Mouse (Mus musculus) MEL (cell line): ENCODE measurements at regions not wholly inside any gene's neighbourhood (a gene's known extent, or its start where the extent isn't known, plus 50 kb on each side); places are given as distances from the start of the nearest gene placed in this dataset.

Experiments used
- CHD1 ChIP-seq: IDR thresholded peaks from 2 replicates; pipeline ENCODE4 v1.6.1; 2012; ENCODE audit warnings: low read depth, mild to moderate bottlenecking, inconsistent platforms, low read length, improper control_type of control experiment
- CTCF ChIP-seq, 3 experiments: IDR thresholded peaks in 2 of 3; conservative IDR thresholded peaks in 1 of 3; 2 replicates each; pipeline ENCODE4 v1.5.1; 2011 to 2012; ENCODE audit warnings: low read length in 3 of 3, low read depth in 2 of 3, mild to moderate bottlenecking in 2 of 3, improper control_type of control experiment in 1 of 3, inconsistent platforms in 1 of 3, mixed read lengths in 1 of 3, moderate library complexity in 1 of 3; ENCODE audit not compliant: control insufficient read depth in 1 of 3, insufficient read depth in 1 of 3, poor library complexity in 1 of 3, severe bottlenecking in 1 of 3
- E2F4 ChIP-seq: IDR thresholded peaks from 2 replicates; pipeline ENCODE4 v1.6.1; 2011; ENCODE audit warnings: low read depth, low read length, improper control_type of control experiment, borderline replicate concordance
- KAT2A ChIP-seq: conservative IDR thresholded peaks from 2 replicates; pipeline ENCODE4 v1.6.1; 2012; ENCODE audit warnings: low read depth, low read length, improper control_type of control experiment, inconsistent platforms
- MAFK ChIP-seq: IDR thresholded peaks from 2 replicates; pipeline ENCODE4 v1.6.1; 2011; ENCODE audit warnings: low read depth, mild to moderate bottlenecking, low read length, improper control_type of control experiment, borderline replicate concordance
- POLR2A ChIP-seq, 2 experiments: IDR thresholded peaks; 2 replicates each; pipeline ENCODE4 v1.6.1; 2011 to 2012; ENCODE audit warnings: low read length in 2 of 2, mild to moderate bottlenecking in 2 of 2, control low read depth in 1 of 2, improper control_type of control experiment in 1 of 2, low read depth in 1 of 2, moderate library complexity in 1 of 2; ENCODE audit not compliant: control insufficient read depth in 1 of 2, insufficient read depth in 1 of 2, poor library complexity in 1 of 2
- SMC3 ChIP-seq: IDR thresholded peaks from 2 replicates; pipeline ENCODE4 v1.6.1; 2011; ENCODE audit warnings: low read depth, low read length, improper control_type of control experiment
- USF1 ChIP-seq: IDR thresholded peaks from 2 replicates; pipeline ENCODE4 v1.6.1; 2014; ENCODE audit warnings: low read depth, mild to moderate bottlenecking, inconsistent platforms, low read length, improper control_type of control experiment, moderate library complexity
- ZMIZ1 ChIP-seq: IDR thresholded peaks from 2 replicates; pipeline ENCODE4 v1.6.1; 2012; ENCODE audit warnings: low read depth, mild to moderate bottlenecking, inconsistent platforms, low read length, improper control_type of control experiment, moderate library complexity

DNA sequence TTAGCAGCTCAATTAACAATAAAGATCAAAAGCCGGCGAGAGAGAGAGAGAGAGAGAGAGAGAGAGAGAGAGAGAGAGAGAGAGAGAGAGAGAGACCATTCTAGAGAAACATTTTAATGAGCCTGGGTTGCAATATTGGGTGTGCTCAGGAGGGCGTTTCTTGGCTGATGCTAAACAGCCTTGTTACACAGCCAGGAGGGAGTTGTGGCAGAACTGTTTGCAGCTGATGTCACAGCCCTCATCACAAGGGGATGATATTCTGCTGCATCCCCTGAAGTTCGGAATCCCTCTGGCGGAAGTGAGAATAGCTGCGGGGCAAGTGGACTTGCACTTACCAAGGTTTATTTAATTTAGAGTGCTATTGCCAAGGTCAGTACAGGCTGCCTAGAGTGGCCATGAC lies 100.7 kb upstream of the Fbxo11 start:
- no peak for TF ChIP-seq KAT2A
- TF ChIP-seq ZMIZ1 = no peak
- no peak for TF ChIP-seq SMC3
- TF ChIP-seq USF1 = no peak
- TF ChIP-seq CTCF (IDR thresholded peaks at IDR 0.05 in 2 of 3, conservative IDR thresholded peaks at IDR 0.05 in 1 of 3; ENCODE audit: control insufficient read depth in 1 of 3, insufficient read depth in 1 of 3, low read depth in 2 of 3, low read length in 3 of 3, poor library complexity in 1 of 3, severe bottlenecking in 1 of 3) = no peak
- TF ChIP-seq CHD1 = no peak
- no peak for TF ChIP-seq E2F4
- no peak for TF ChIP-seq MAFK
- no peak for TF ChIP-seq POLR2A (IDR thresholded peaks at IDR 0.05; ENCODE audit: control insufficient read depth in 1 of 2, insufficient read depth in 1 of 2, low read depth in 1 of 2, low read length in 2 of 2, poor library complexity in 1 of 2)
